Mouse (Mus musculus): ENCODE measurements around the gene Olfr466. TPM values are rescaled to one million over a fixed set of nuclear protein-coding genes. Genes with fewer than 3 reads are reported as not detected.

The Olfr466 gene
- total RNA-seq (2021) = not detected
- long read RNA-seq, experiment 1 = 0 reads
- long read RNA-seq, experiment 2 = 0 reads

GRCm38 (mm10) chr13:65149940-65150339, at the start of gene Olfr466:
Gene Olfr466 (plus strand): TSS chr13:65150240.
- DNase-seq (ENCODE audit: low spot score in 2 of 2) = no peak

GRCm38 (mm10) chr13:65100678-65101077, 49.4 kb upstream of the Olfr466 start:
- no peak for DNase-seq (ENCODE audit: low spot score in 2 of 2)

- no peak for DNase-seq (ENCODE audit: low spot score in 2 of 2)
These were observed 48.8 kb upstream of the Olfr466 start for GRCm38 (mm10) chr13:65101232-65101631.

GRCm38 (mm10) chr13:65111961-65112360, 38.1 kb upstream of the Olfr466 start:
- DNase-seq (ENCODE audit: low spot score in 2 of 2) = no peak

GRCm38 (mm10) chr13:65112459-65113110, 37.5 kb upstream of the Olfr466 start, which contains the start of gene Mfsd14b:
Gene Mfsd14b (minus strand): TSS chr13:65112975.
- DNase-seq (ENCODE audit: low spot score in 2 of 2) = peak; percentile 92

GRCm38 (mm10) chr13:65113239-65113638, 36.8 kb upstream of the Olfr466 start:
- no peak for DNase-seq (ENCODE audit: low spot score in 2 of 2)

- no peak for DNase-seq (ENCODE audit: low spot score in 2 of 2)
These were observed 29.1 kb upstream of the Olfr466 start for GRCm38 (mm10) chr13:65120984-65121383.

GRCm38 (mm10) chr13:65122111-65122510, 27.9 kb upstream of the Olfr466 start:
- DNase-seq (ENCODE audit: low spot score in 2 of 2) = no peak

- no peak for DNase-seq (ENCODE audit: low spot score in 2 of 2)
These were observed 22.8 kb upstream of the Olfr466 start for GRCm38 (mm10) chr13:65127063-65127847.

- DNase-seq (ENCODE audit: low spot score in 2 of 2) = no peak
These were observed 12.3 kb upstream of the Olfr466 start, which contains the start of gene Olfr465-ps1 for GRCm38 (mm10) chr13:65137789-65138188. Gene Olfr465-ps1 (plus strand): TSS chr13:65138089.

GRCm38 (mm10) chr13:65174102-65174501, 24.1 kb downstream of the Olfr466 start:
- DNase-seq (ENCODE audit: low spot score in 2 of 2) = no peak

- peak; percentile 1 to 9 for DNase-seq (ENCODE audit: low spot score in 2 of 2)
These were observed 25.9 kb downstream of the Olfr466 start for GRCm38 (mm10) chr13:65175734-65176471.

- DNase-seq (ENCODE audit: low spot score in 2 of 2) = no peak
These were observed 26.5 kb downstream of the Olfr466 start for GRCm38 (mm10) chr13:65176472-65177091.

- no peak for DNase-seq (ENCODE audit: low spot score in 2 of 2)
These were observed 50.6 kb downstream of the Olfr466 start for GRCm38 (mm10) chr13:65200667-65201066.

Other genes starting within 250 kb of the Olfr466 start
- 1 to 10 TPM; 4.3 to 5.0 TPM for gene Cntnap3, start 246.3 kb upstream of the Olfr466 start, total RNA-seq (2021)
- not detected for gene Spata31, start 232.8 kb upstream of the Olfr466 start, total RNA-seq (2021)
- not detected for gene Spata31d1c, start 117.2 kb upstream of the Olfr466 start, total RNA-seq (2021)
- gene Prss47, start 97.5 kb upstream of the Olfr466 start, total RNA-seq (2021) = not detected
- 10 to 100 TPM; 43.2 to 48.0 TPM for gene Mfsd14b, start 37.3 kb upstream of the Olfr466 start, total RNA-seq (2021)
- gene Olfr465-ps1, start 12.2 kb upstream of the Olfr466 start, total RNA-seq (2021) = not detected
- gene Nlrp4f, start 55.7 kb downstream of the Olfr466 start, total RNA-seq (2021) = not detected
- under 1 TPM; 0.28 to 0.42 TPM for gene Gm10775, start 109.3 kb downstream of the Olfr466 start, total RNA-seq (2021)
- gene Zfp369, start 128.6 kb downstream of the Olfr466 start, total RNA-seq (2021) = 10 to 100 TPM; 59.7 to 67.9 TPM

Data from left cerebral cortex, adult 18-20 months (tissue).